Mouse (Mus musculus) neural tube, embryonic 12.5 days (tissue): Measurements from ENCODE around the gene Trim63. TPM values are rescaled to one million over a fixed set of nuclear protein-coding genes. Genes with fewer than 3 reads are reported as not detected.

Experiments used
- ATAC-seq: fragments of 200-750 bp; cut with Nextera tagmentation; 2 replicates; pipeline ENCODE4 v1.8.0; 2017; ENCODE audit warnings: low read depth, mild to moderate bottlenecking, moderate TSS enrichment, moderate library complexity; ENCODE audit not compliant: low FRiP score
- H3K27ac ChIP-seq: fragments of 300-500 bp; sonication (generic); 2 replicates; pipeline ENCODE4 v1.5.1; 2016
- H3K27me3 ChIP-seq: fragments of 300-500 bp; sonication (generic); replicated peaks from 2 replicates; pipeline ENCODE4 v1.6.1; 2016; ENCODE audit warnings: mild to moderate bottlenecking
- H3K36me3 ChIP-seq: fragments of 300-500 bp; sonication (generic); 2 replicates; pipeline ENCODE4 v1.6.1; 2016; ENCODE audit warnings: mild to moderate bottlenecking
- H3K4me1 ChIP-seq: fragments of 300-500 bp; sonication (generic); 2 replicates; pipeline ENCODE4 v1.6.1; 2016
- H3K4me2 ChIP-seq: fragments of 300-500 bp; sonication (generic); replicated peaks from 2 replicates; pipeline ENCODE4 v1.6.1; 2016; ENCODE audit warnings: mild to moderate bottlenecking
- H3K4me3 ChIP-seq: fragments of 300-500 bp; sonication (generic); 2 replicates; pipeline ENCODE4 v1.5.1; 2016
- H3K9ac ChIP-seq: fragments of 300-500 bp; sonication (generic); 2 replicates; pipeline ENCODE4 v1.6.1; 2016; ENCODE audit warnings: mild to moderate bottlenecking
- H3K9me3 ChIP-seq: fragments of 300-500 bp; sonication (generic); 2 replicates; pipeline ENCODE4 v1.6.1; 2016; ENCODE audit warnings: mild to moderate bottlenecking
- WGBS: fragments of 180-500 bp; shearing (Covaris S2); methylation state at CpG from one replicate; pipeline ENCODE4 v1.1.7; 2016; 5-methylcytosine and 5-hydroxymethylcytosine counted together
- polyA plus RNA-seq: library from polyadenylated mRNA; unstranded; fragments of >200 nt; fragmentation: Nextera tagmentation; extraction: Ambion mirVana; gene quantifications from 2 replicates; pipeline ENCODE4 v1.2.1, GENCODE M21; 2016

Gene Trim63
- polyA plus RNA-seq, 1 experiment from 2014 or later: 2.9 TPM

GRCm38 (mm10) chr4:134348545-134348944 is 33.6 kb downstream of the Trim63 start:
- Histone ChIP-seq H3K4me3 (no peak overlapping the region), H3K27me3 (peaks cover 27% of the 10 kb centered on the region), H3K27ac (no peak overlapping the region), H3K36me3 (no peaks in the 10 kb centered on the region), H3K9me3 (no peaks in the 10 kb centered on the region), H3K9ac (no peak overlapping the region), H3K4me2 (no peak overlapping the region), H3K4me1 (peaks cover 13% of the 10 kb centered on the region)
- ATAC-seq: no peak
- WGBS: 86% methylated on average over 5 of the region's 5 CpGs

- Histone ChIP-seq H3K4me1 (peaks cover 9% of the 10 kb centered on the region), H3K36me3 (no peaks in the 10 kb centered on the region), H3K27me3 (peaks cover 15% of the 10 kb centered on the region), H3K27ac (no peak overlapping the region), H3K4me2 (no peak overlapping the region), H3K9ac (no peak overlapping the region), H3K9me3 (no peaks in the 10 kb centered on the region), H3K4me3 (no peak overlapping the region)
- WGBS: 89% methylated on average over 7 of the region's 7 CpGs
- ATAC-seq: no peak
Observed at GRCm38 (mm10) chr4:134349829-134350228, 34.9 kb downstream of the Trim63 start.

GRCm38 (mm10) chr4:134350641-134351040 is 35.7 kb downstream of the Trim63 start:
- Histone ChIP-seq H3K9me3 (no peaks in the 10 kb centered on the region), H3K4me2 (no peak overlapping the region), H3K9ac (no peak overlapping the region), H3K4me1 (peaks cover 9% of the 10 kb centered on the region), H3K36me3 (no peaks in the 10 kb centered on the region), H3K4me3 (no peak overlapping the region), H3K27ac (no peak overlapping the region), H3K27me3 (peaks cover 9% of the 10 kb centered on the region)
- ATAC-seq: no peak
- WGBS: 87% methylated on average over 6 of the region's 6 CpGs

GRCm38 (mm10) chr4:134351329-134352260 is 36.7 kb downstream of the Trim63 start:
- Histone ChIP-seq H3K27me3 (no peaks in the 10 kb centered on the region), H3K4me3 (no peak overlapping the region), H3K4me2 (no peak overlapping the region), H3K9ac (peak overlapping the region; percentile 21; the same call in 1 of the 2 replicates), H3K4me1 (peaks cover 9% of the 10 kb centered on the region), H3K36me3 (no peaks in the 10 kb centered on the region), H3K9me3 (no peaks in the 10 kb centered on the region), H3K27ac (no peak overlapping the region)
- no peak for ATAC-seq
- 42% methylated on average over 18 of the region's 18 CpGs for WGBS

GRCm38 (mm10) chr4:134352261-134352707 is 37.4 kb downstream of the Trim63 start:
- Histone ChIP-seq H3K9ac (peak overlapping the region; percentile 21; the same call in 1 of the 2 replicates), H3K4me3 (no peak overlapping the region), H3K4me1 (peaks cover 13% of the 10 kb centered on the region), H3K27me3 (peaks cover 2% of the 10 kb centered on the region; the same call in 1 of the 2 replicates), H3K4me2 (no peak overlapping the region), H3K27ac (no peak overlapping the region), H3K36me3 (no peaks in the 10 kb centered on the region), H3K9me3 (no peaks in the 10 kb centered on the region)
- 59% methylated on average over 12 of the region's 12 CpGs for WGBS
- no peak for ATAC-seq

GRCm38 (mm10) chr4:134352929-134353328 is 38.0 kb downstream of the Trim63 start:
- H3K9ac ChIP-seq: no peak overlapping the region
- no peaks in the 10 kb centered on the region for H3K9me3 ChIP-seq
- H3K4me3 ChIP-seq: no peak overlapping the region
- H3K27ac ChIP-seq: no peak overlapping the region
- H3K27me3 ChIP-seq: peaks cover 7% of the 10 kb centered on the region; the same call in 1 of the 2 replicates
- ATAC-seq: no peak
- peaks cover 15% of the 10 kb centered on the region for H3K4me1 ChIP-seq
- H3K36me3 ChIP-seq: no peaks in the 10 kb centered on the region
- no peak overlapping the region for H3K4me2 ChIP-seq
- WGBS: 73% methylated on average over 7 of the region's 7 CpGs

- no peak overlapping the region for H3K4me2 ChIP-seq
- H3K4me1 ChIP-seq: peaks cover 15% of the 10 kb centered on the region
- H3K36me3 ChIP-seq: no peaks in the 10 kb centered on the region
- 71% methylated on average over 5 of the region's 5 CpGs for WGBS
- H3K9ac ChIP-seq: no peak overlapping the region
- H3K27ac ChIP-seq: no peak overlapping the region
- ATAC-seq: no peak
- H3K27me3 ChIP-seq: peaks cover 7% of the 10 kb centered on the region
- no peaks in the 10 kb centered on the region for H3K9me3 ChIP-seq
- H3K4me3 ChIP-seq: no peak overlapping the region
Observed at GRCm38 (mm10) chr4:134353527-134354409, 38.8 kb downstream of the Trim63 start.

- peaks cover 15% of the 10 kb centered on the region for H3K4me1 ChIP-seq
- no peaks in the 10 kb centered on the region for H3K36me3 ChIP-seq
- H3K9me3 ChIP-seq: no peaks in the 10 kb centered on the region
- no peak overlapping the region for H3K4me3 ChIP-seq
- 57% methylated on average over 16 of the region's 16 CpGs for WGBS
- ATAC-seq: no peak
- H3K27ac ChIP-seq: no peak overlapping the region
- no peak overlapping the region for H3K4me2 ChIP-seq
- H3K27me3 ChIP-seq: peaks cover 7% of the 10 kb centered on the region
- no peak overlapping the region for H3K9ac ChIP-seq
Observed at GRCm38 (mm10) chr4:134355841-134356452, 41.0 kb downstream of the Trim63 start.

- WGBS: 20% methylated on average over 22 of the region's 22 CpGs
- H3K4me3 ChIP-seq: no peak overlapping the region
- no peak for ATAC-seq
Observed at GRCm38 (mm10) chr4:134356591-134357460, 41.9 kb downstream of the Trim63 start.

GRCm38 (mm10) chr4:134357461-134357771 is 42.5 kb downstream of the Trim63 start:
- no peak overlapping the region for H3K27ac ChIP-seq
- ATAC-seq: no peak
- 43% methylated on average over 17 of the region's 17 CpGs for WGBS
- H3K4me1 ChIP-seq: peaks cover 6% of the 10 kb centered on the region; the same call in 1 of the 2 replicates
- H3K9ac ChIP-seq: peak overlapping the region; percentile 18; the same call in 1 of the 2 replicates
- no peaks in the 10 kb centered on the region for H3K9me3 ChIP-seq
- H3K4me3 ChIP-seq: no peak overlapping the region
- peak overlapping the region; percentile 42 for H3K4me2 ChIP-seq
- H3K36me3 ChIP-seq: no peaks in the 10 kb centered on the region
- peaks cover 7% of the 10 kb centered on the region for H3K27me3 ChIP-seq

More at GRCm38 (mm10) chr4:134356591-134357460, 41.9 kb downstream of the Trim63 start:
- Histone ChIP-seq H3K9me3 (no peaks in the 10 kb centered on the region), H3K27ac (no peak overlapping the region), H3K9ac (peak overlapping the region; percentile 18; the same call in 1 of the 2 replicates), H3K4me2 (peak overlapping the region; percentile 42), H3K4me1 (peaks cover 11% of the 10 kb centered on the region), H3K36me3 (no peaks in the 10 kb centered on the region), H3K27me3 (peaks cover 7% of the 10 kb centered on the region)

- Histone ChIP-seq H3K4me1 (peaks cover 6% of the 10 kb centered on the region; the same call in 1 of the 2 replicates), H3K27me3 (peaks cover 7% of the 10 kb centered on the region), H3K27ac (no peak overlapping the region)
Observed at GRCm38 (mm10) chr4:134359649-134360048, 44.7 kb downstream of the Trim63 start.

More at GRCm38 (mm10) chr4:134359649-134360048, 44.7 kb downstream of the Trim63 start:
- Histone ChIP-seq H3K36me3 (no peaks in the 10 kb centered on the region), H3K4me2 (no peak overlapping the region), H3K9ac (no peak overlapping the region), H3K9me3 (no peaks in the 10 kb centered on the region), H3K4me3 (no peak overlapping the region)
- WGBS: 92% methylated on average over 6 of the region's 6 CpGs
- ATAC-seq: no peak
